Mouse (Mus musculus): ENCODE data around the gene Cic.

GRCm38 (mm10) chr7:25316532-25317445 lies 49.3 kb downstream of the Cic start, which contains the start of gene Megf8:
- TF ChIP-seq FLI1 (IDR thresholded peaks at IDR 0.05; ENCODE audit: low read length) = no peak
- no peak for TF ChIP-seq GATA1 (IDR thresholded peaks at IDR 0.05; ENCODE audit: borderline replicate concordance, low read length)
